Mouse (Mus musculus): ENCODE measurements around the gene Gm10644.

The Gm10644 gene

GRCm38 (mm10) chr8:83935435-83935834, 19.6 kb downstream of the Gm10644 start:
- in situ Hi-C loops (cut with MboI, MseI), result no loop called here

GRCm38 (mm10) chr8:83934994-83935393, 20.0 kb downstream of the Gm10644 start:
- in situ Hi-C loops (cut with MboI, MseI), result no loop called here

GRCm38 (mm10) chr8:83934222-83934621, 20.8 kb downstream of the Gm10644 start:
- in situ Hi-C loops (cut with MboI, MseI), result no loop called here

- in situ Hi-C loops (cut with MboI, MseI), result no loop called here
Observed at GRCm38 (mm10) chr8:83926266-83926665, 28.7 kb downstream of the Gm10644 start.

- in situ Hi-C loops (cut with MboI, MseI), result no loop called here
Observed at GRCm38 (mm10) chr8:83924585-83924984, 30.4 kb downstream of the Gm10644 start.

- in situ Hi-C loops (cut with MboI, MseI), result no loop called here
Observed at GRCm38 (mm10) chr8:83922727-83923126, 32.3 kb downstream of the Gm10644 start.

GRCm38 (mm10) chr8:83921558-83921957, 33.4 kb downstream of the Gm10644 start:
- in situ Hi-C loops (cut with MboI, MseI), result no loop called here

GRCm38 (mm10) chr8:83917566-83917965, 37.4 kb downstream of the Gm10644 start:
- in situ Hi-C loops (cut with MboI, MseI), result no loop called here

- in situ Hi-C loops (cut with MboI, MseI), result no loop called here
Observed at GRCm38 (mm10) chr8:83916015-83916414, 39.0 kb downstream of the Gm10644 start.

GRCm38 (mm10) chr8:83914860-83915259, 40.1 kb downstream of the Gm10644 start:
- in situ Hi-C loops (cut with MboI, MseI), result no loop called here

GRCm38 (mm10) chr8:83914232-83914631, 40.8 kb downstream of the Gm10644 start:
- in situ Hi-C loops (cut with MboI, MseI), result no loop called here

GRCm38 (mm10) chr8:83911809-83912731, 42.9 kb downstream of the Gm10644 start:
- in situ Hi-C loops (cut with MboI, MseI), result no loop called here

GRCm38 (mm10) chr8:83909311-83909710, 45.7 kb downstream of the Gm10644 start:
- in situ Hi-C loops (cut with MboI, MseI), result no loop called here

- in situ Hi-C loops (cut with MboI, MseI), result no loop called here
Observed at GRCm38 (mm10) chr8:83908583-83908982, 46.4 kb downstream of the Gm10644 start.

GRCm38 (mm10) chr8:83902961-83903666, 51.9 kb downstream of the Gm10644 start:
- in situ Hi-C loops (cut with MboI, MseI), result no loop called here

GRCm38 (mm10) chr8:83901566-83902485, 53.2 kb downstream of the Gm10644 start:
- in situ Hi-C loops (cut with MboI, MseI), result no loop called here

- in situ Hi-C loops (cut with MboI, MseI), result no loop called here
Observed at GRCm38 (mm10) chr8:83900957-83901270, 54.1 kb downstream of the Gm10644 start.

GRCm38 (mm10) chr8:83900266-83900956, 54.6 kb downstream of the Gm10644 start:
- in situ Hi-C loops (cut with MboI, MseI), result no loop called here

GRCm38 (mm10) chr8:83899363-83900252, 55.4 kb downstream of the Gm10644 start, which contains the start of gene Adgrl1:
Adgrl1 (plus strand) TSS chr8:83900105.
- in situ Hi-C loops (cut with MboI, MseI), result loop anchor here (5.0 kb wide), 1 partner anchor 117 kb away; no protein-coding TSS in a partner anchor

- in situ Hi-C loops (cut with MboI, MseI), result loop anchor here (5.0 kb wide), 1 partner anchor 117 kb away; no protein-coding TSS in a partner anchor
Observed at GRCm38 (mm10) chr8:83898985-83899362, 56.0 kb downstream of the Gm10644 start.
